Mouse (Mus musculus): ENCODE measurements around the gene Pxylp1. TPM values are rescaled to one million over a fixed set of nuclear protein-coding genes. Genes with fewer than 3 reads are reported as not detected.

The Pxylp1 gene
- polyA plus RNA-seq, 1 experiment from 2014 or later, result 22.2 TPM

GRCm38 (mm10) chr9:96851036-96851435, 41.4 kb downstream of the Pxylp1 start:
- 72% methylated on average over 7 of the region's 7 CpGs for WGBS
- ATAC-seq (ENCODE audit: low FRiP score, low TSS enrichment), result no peak
- H3K4me2 ChIP-seq (replicated peaks; ENCODE audit: low read depth, low read length), result no peak overlapping the region
- H3K36me3 ChIP-seq (ENCODE audit: insufficient read depth, low read length), result no peaks in the 10 kb centered on the region
- H3K9me3 ChIP-seq (ENCODE audit: low read length), result no peaks in the 10 kb centered on the region
- no peaks in the 10 kb centered on the region for H3K27me3 ChIP-seq (ENCODE audit: insufficient read depth, low read length)
- H3K9ac ChIP-seq (replicated peaks; ENCODE audit: low read length), result no peak overlapping the region
- no peak overlapping the region for H3K4me3 ChIP-seq (ENCODE audit: low read length)
- H3K27ac ChIP-seq (ENCODE audit: low read length), result no peak overlapping the region
- no peaks in the 10 kb centered on the region for H3K4me1 ChIP-seq (ENCODE audit: insufficient read depth, low read length)

GRCm38 (mm10) chr9:96849012-96849411, 43.5 kb downstream of the Pxylp1 start:
- ATAC-seq (ENCODE audit: low FRiP score, low TSS enrichment), result no peak
- no peaks in the 10 kb centered on the region for H3K27me3 ChIP-seq (ENCODE audit: insufficient read depth, low read length)
- no peak overlapping the region for H3K4me2 ChIP-seq (replicated peaks; ENCODE audit: low read depth, low read length)
- 56% methylated on average over 5 of the region's 5 CpGs for WGBS
- no peak overlapping the region for H3K4me3 ChIP-seq (ENCODE audit: low read length)
- no peak overlapping the region for H3K27ac ChIP-seq (ENCODE audit: low read length)
- no peaks in the 10 kb centered on the region for H3K36me3 ChIP-seq (ENCODE audit: insufficient read depth, low read length)
- no peak overlapping the region for H3K9ac ChIP-seq (replicated peaks; ENCODE audit: low read length)
- H3K9me3 ChIP-seq (ENCODE audit: low read length), result no peaks in the 10 kb centered on the region
- no peaks in the 10 kb centered on the region for H3K4me1 ChIP-seq (ENCODE audit: insufficient read depth, low read length)

- no peak overlapping the region for H3K9ac ChIP-seq (replicated peaks; ENCODE audit: low read length)
- H3K27me3 ChIP-seq (ENCODE audit: insufficient read depth, low read length), result no peaks in the 10 kb centered on the region
- WGBS, result 92% methylated on average over 8 of the region's 8 CpGs
- H3K36me3 ChIP-seq (ENCODE audit: insufficient read depth, low read length), result no peaks in the 10 kb centered on the region
- ATAC-seq (ENCODE audit: low FRiP score, low TSS enrichment), result no peak
- H3K4me3 ChIP-seq (ENCODE audit: low read length), result no peak overlapping the region
- H3K4me2 ChIP-seq (replicated peaks; ENCODE audit: low read depth, low read length), result no peak overlapping the region
- no peaks in the 10 kb centered on the region for H3K4me1 ChIP-seq (ENCODE audit: insufficient read depth, low read length)
- H3K27ac ChIP-seq (ENCODE audit: low read length), result no peak overlapping the region
- H3K9me3 ChIP-seq (ENCODE audit: low read length), result 0 out of 2 replicates have a peak, but pooled peaks cover 2% of the 10 kb centered on the region
These were observed 46.1 kb downstream of the Pxylp1 start for GRCm38 (mm10) chr9:96846361-96846760.

- Histone ChIP-seq H3K4me1 (ENCODE audit: insufficient read depth, low read length) (no peaks in the 10 kb centered on the region), H3K9ac (replicated peaks; ENCODE audit: low read length) (no peak overlapping the region), H3K27me3 (ENCODE audit: insufficient read depth, low read length) (no peaks in the 10 kb centered on the region), H3K4me2 (replicated peaks; ENCODE audit: low read depth, low read length) (no peak overlapping the region), H3K9me3 (ENCODE audit: low read length) (0 out of 2 replicates have a peak, but pooled peaks cover 3% of the 10 kb centered on the region), H3K27ac (ENCODE audit: low read length) (no peak overlapping the region), H3K4me3 (ENCODE audit: low read length) (no peak overlapping the region), H3K36me3 (ENCODE audit: insufficient read depth, low read length) (no peaks in the 10 kb centered on the region)
- peak; percentile 60 for ATAC-seq (ENCODE audit: low FRiP score, low TSS enrichment)
- 57% methylated on average over 3 of the region's 3 CpGs for WGBS
These were observed 47.7 kb downstream of the Pxylp1 start for GRCm38 (mm10) chr9:96844798-96845209.

- Histone ChIP-seq H3K4me2 (replicated peaks; ENCODE audit: low read depth, low read length) (no peak overlapping the region), H3K4me1 (ENCODE audit: insufficient read depth, low read length) (0 out of 2 replicates have a peak, but pooled peaks cover 5% of the 10 kb centered on the region), H3K27ac (ENCODE audit: low read length) (no peak overlapping the region), H3K9me3 (ENCODE audit: low read length) (0 out of 2 replicates have a peak, but pooled peaks cover 3% of the 10 kb centered on the region), H3K9ac (replicated peaks; ENCODE audit: low read length) (no peak overlapping the region), H3K36me3 (ENCODE audit: insufficient read depth, low read length) (no peaks in the 10 kb centered on the region), H3K27me3 (ENCODE audit: insufficient read depth, low read length) (no peaks in the 10 kb centered on the region), H3K4me3 (ENCODE audit: low read length) (no peak overlapping the region)
- 87% methylated on average over 5 of the region's 5 CpGs for WGBS
- no peak for ATAC-seq (ENCODE audit: low FRiP score, low TSS enrichment)
These were observed 53.1 kb downstream of the Pxylp1 start for GRCm38 (mm10) chr9:96839376-96839775.

GRCm38 (mm10) chr9:96838864-96839263, 53.6 kb downstream of the Pxylp1 start:
- Histone ChIP-seq H3K4me1 (ENCODE audit: insufficient read depth, low read length) (0 out of 2 replicates have a peak, but pooled peaks cover 5% of the 10 kb centered on the region), H3K36me3 (ENCODE audit: insufficient read depth, low read length) (no peaks in the 10 kb centered on the region), H3K9me3 (ENCODE audit: low read length) (0 out of 2 replicates have a peak, but pooled peaks cover 3% of the 10 kb centered on the region), H3K27me3 (ENCODE audit: insufficient read depth, low read length) (no peaks in the 10 kb centered on the region), H3K27ac (ENCODE audit: low read length) (no peak overlapping the region), H3K4me2 (replicated peaks; ENCODE audit: low read depth, low read length) (no peak overlapping the region), H3K9ac (replicated peaks; ENCODE audit: low read length) (no peak overlapping the region), H3K4me3 (ENCODE audit: low read length) (no peak overlapping the region)
- WGBS, result 31% methylated on average over 10 of the region's 10 CpGs
- 0 out of 2 replicates have a peak, but pooled peaks have one; percentile 52 for ATAC-seq (ENCODE audit: low FRiP score, low TSS enrichment)

- Histone ChIP-seq H3K36me3 (ENCODE audit: insufficient read depth, low read length) (no peaks in the 10 kb centered on the region), H3K4me3 (ENCODE audit: low read length) (no peak overlapping the region), H3K4me1 (ENCODE audit: insufficient read depth, low read length) (peaks cover 5% of the 10 kb centered on the region; the same call in 1 of the 2 replicates), H3K27ac (ENCODE audit: low read length) (no peak overlapping the region), H3K4me2 (replicated peaks; ENCODE audit: low read depth, low read length) (no peak overlapping the region), H3K9ac (replicated peaks; ENCODE audit: low read length) (no peak overlapping the region), H3K9me3 (ENCODE audit: low read length) (0 out of 2 replicates have a peak, but pooled peaks cover 3% of the 10 kb centered on the region), H3K27me3 (ENCODE audit: insufficient read depth, low read length) (no peaks in the 10 kb centered on the region)
- WGBS, result 61% methylated on average over 20 of the region's 20 CpGs
- ATAC-seq (ENCODE audit: low FRiP score, low TSS enrichment), result no peak
These were observed 54.6 kb downstream of the Pxylp1 start for GRCm38 (mm10) chr9:96837781-96838420.

GRCm38 (mm10) chr9:96836984-96837383, 55.5 kb downstream of the Pxylp1 start:
- Histone ChIP-seq H3K4me3 (ENCODE audit: low read length) (no peak overlapping the region), H3K27ac (ENCODE audit: low read length) (no peak overlapping the region), H3K4me2 (replicated peaks; ENCODE audit: low read depth, low read length) (no peak overlapping the region), H3K4me1 (ENCODE audit: insufficient read depth, low read length) (peaks cover 5% of the 10 kb centered on the region; the same call in 1 of the 2 replicates), H3K27me3 (ENCODE audit: insufficient read depth, low read length) (no peaks in the 10 kb centered on the region), H3K36me3 (ENCODE audit: insufficient read depth, low read length) (no peaks in the 10 kb centered on the region), H3K9me3 (ENCODE audit: low read length) (0 out of 2 replicates have a peak, but pooled peaks cover 3% of the 10 kb centered on the region), H3K9ac (replicated peaks; ENCODE audit: low read length) (no peak overlapping the region)
- WGBS, result 35% methylated on average over 8 of the region's 8 CpGs
- ATAC-seq (ENCODE audit: low FRiP score, low TSS enrichment), result no peak

GRCm38 (mm10) chr9:96835374-96835921, 57.0 kb downstream of the Pxylp1 start:
- Histone ChIP-seq H3K9ac (replicated peaks; ENCODE audit: low read length) (no peak overlapping the region), H3K4me1 (ENCODE audit: insufficient read depth, low read length) (peaks cover 5% of the 10 kb centered on the region; the same call in 1 of the 2 replicates), H3K4me2 (replicated peaks; ENCODE audit: low read depth, low read length) (no peak overlapping the region), H3K27ac (ENCODE audit: low read length) (no peak overlapping the region), H3K9me3 (ENCODE audit: low read length) (no peaks in the 10 kb centered on the region), H3K27me3 (ENCODE audit: insufficient read depth, low read length) (no peaks in the 10 kb centered on the region), H3K4me3 (ENCODE audit: low read length) (no peak overlapping the region), H3K36me3 (ENCODE audit: insufficient read depth, low read length) (no peaks in the 10 kb centered on the region)
- ATAC-seq (ENCODE audit: low FRiP score, low TSS enrichment), result no peak
- WGBS, result 86% methylated on average over 6 of the region's 6 CpGs

GRCm38 (mm10) chr9:96833606-96834005, 58.9 kb downstream of the Pxylp1 start:
- Histone ChIP-seq H3K27me3 (ENCODE audit: insufficient read depth, low read length) (no peaks in the 10 kb centered on the region), H3K27ac (ENCODE audit: low read length) (no peak overlapping the region), H3K4me2 (replicated peaks; ENCODE audit: low read depth, low read length) (no peak overlapping the region), H3K36me3 (ENCODE audit: insufficient read depth, low read length) (no peaks in the 10 kb centered on the region), H3K9me3 (ENCODE audit: low read length) (no peaks in the 10 kb centered on the region), H3K4me1 (ENCODE audit: insufficient read depth, low read length) (peaks cover 3% of the 10 kb centered on the region; the same call in 1 of the 2 replicates), H3K4me3 (ENCODE audit: low read length) (no peak overlapping the region), H3K9ac (replicated peaks; ENCODE audit: low read length) (no peak overlapping the region)
- 75% methylated on average over 5 of the region's 5 CpGs for WGBS
- ATAC-seq (ENCODE audit: low FRiP score, low TSS enrichment), result no peak
